In genomic region chr12:12676676-12677075, GRCm38 (mm10) we compare ENCODE assay signal across 8 mouse cellular contexts.
A peak's percentile ranks its signal among the peaks of the same experiment; 100 is the strongest.
DNase-seq lines count a peak whose midpoint lies in the region; ATAC-seq lines count a peak whose summit lies in the region.

No protein-coding gene starts in this region.

- H3K9ac ChIP-seq in kidney, embryonic 14.5 days (ENCODE audit: low read depth, low read length) = no peak overlapping the region

- DNase-seq in kidney, adult 11 months = peak; percentile 17
- peak; percentile 83 to 88 for DNase-seq in cerebellum, postnatal 25 days
- DNase-seq in heart, adult 8-10 months (ENCODE audit: low spot score) = peak; percentile 18
- peak; percentile 61 to 73 for DNase-seq in layer of hippocampus, postnatal 36 days
- peak; percentile 19 for DNase-seq in ovary, postnatal 10 days (ENCODE audit: low spot score)
- DNase-seq in natural killer cell, adult 2 months (ENCODE audit: low spot score in 2 of 2) = no peak
- DNase-seq in thymus, postnatal 0 days (ENCODE audit: low spot score) = no peak

- no peaks in the 10 kb centered on the region for H3K9me3 ChIP-seq in kidney, embryonic 14.5 days (ENCODE audit: control insufficient read depth, low read length)

- no peaks in the 10 kb centered on the region for H3K36me3 ChIP-seq in kidney, embryonic 14.5 days (ENCODE audit: control insufficient read depth, insufficient read depth, low read length)

- ATAC-seq in kidney, embryonic 14.5 days (ENCODE audit: low FRiP score, low TSS enrichment) = no peak

- H3K4me1 ChIP-seq in kidney, embryonic 14.5 days (ENCODE audit: control insufficient read depth, insufficient read depth, low read length) = peaks cover 5% of the 10 kb centered on the region; the same call in 1 of the 2 replicates

- no peak overlapping the region for H3K4me3 ChIP-seq in kidney, embryonic 14.5 days (ENCODE audit: low read length)

- WGBS in kidney, embryonic 14.5 days = 90% methylated on average over 9 of the region's 9 CpGs

- no peak overlapping the region for H3K4me2 ChIP-seq in kidney, embryonic 14.5 days (replicated peaks; ENCODE audit: low read depth, low read length)

- no peaks in the 10 kb centered on the region for H3K27me3 ChIP-seq in kidney, embryonic 14.5 days (ENCODE audit: control insufficient read depth, insufficient read depth, low read length)

- no peak overlapping the region for H3K27ac ChIP-seq in kidney, embryonic 14.5 days (ENCODE audit: low read depth, low read length)

Comparison
In these comparisons a context has a peak if more than half of its experiments do, and no peak if none do; other contexts are left out.
1. DNase-seq: peak in kidney, adult 11 months (single experiment), cerebellum, postnatal 25 days (2 of 2), heart, adult 8-10 months (single experiment), layer of hippocampus, postnatal 36 days (2 of 2) and ovary, postnatal 10 days (single experiment); none in natural killer cell, adult 2 months (0 of 2) and thymus, postnatal 0 days (single experiment).